In the genomic region with DNA sequence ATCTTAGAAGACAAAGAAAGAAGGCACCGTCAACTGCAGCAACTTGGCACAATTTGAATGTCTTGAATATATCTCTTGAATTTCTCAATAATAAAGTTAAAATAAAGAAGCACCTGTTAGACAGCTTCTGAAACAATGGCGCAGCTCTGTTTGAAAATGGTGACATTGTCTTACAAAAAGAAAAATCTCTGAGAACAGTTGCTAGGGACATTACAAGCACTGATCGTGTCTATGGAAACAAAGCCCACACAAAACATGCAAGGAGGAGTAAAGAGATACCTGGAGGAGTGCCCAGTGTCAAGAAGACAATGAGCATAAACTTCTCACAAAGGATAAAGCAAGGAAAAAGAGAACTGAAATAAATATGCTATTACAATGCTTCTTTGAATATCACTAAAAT, we compare ENCODE assay signal across 25 mouse cellular contexts.
DNase-seq lines count a peak whose midpoint lies in the region; ATAC-seq and TF ChIP-seq lines count a peak whose summit lies in the region.
"Had no signal": no experiment of that assay in that cellular context is flagged by ENCODE, and none has a peak within 500 bp of the region (broad histone marks: within the 10 kb centered on the region; RNA-seq: fewer than 3 reads in every experiment).

No protein-coding gene starts in this region.

- no peaks in the 10 kb centered on the region for H3K4me1 ChIP-seq in midbrain, embryonic 11.5 days (ENCODE audit: control insufficient read depth, insufficient read depth, low read length)
- H3K4me1 ChIP-seq in midbrain, postnatal 0 days (ENCODE audit: insufficient read depth, low read length), result no peaks in the 10 kb centered on the region
- H3K4me1 ChIP-seq: forebrain, embryonic 10.5 days; heart, embryonic 12.5 days; heart, embryonic 15.5 days; hindbrain, embryonic 10.5 days had no signal

- H3K36me3 ChIP-seq in midbrain, embryonic 11.5 days (ENCODE audit: control insufficient read depth, insufficient read depth, low read length), result no peaks in the 10 kb centered on the region
- no peaks in the 10 kb centered on the region for H3K36me3 ChIP-seq in midbrain, postnatal 0 days (ENCODE audit: insufficient read depth, low read length)
- H3K36me3 ChIP-seq: forebrain, embryonic 10.5 days; heart, embryonic 12.5 days; heart, embryonic 15.5 days; hindbrain, embryonic 10.5 days had no signal

- no peak overlapping the region for H3K9ac ChIP-seq in midbrain, embryonic 11.5 days (ENCODE audit: low read length)
- H3K9ac ChIP-seq in midbrain, postnatal 0 days (replicated peaks; ENCODE audit: low read length, poor library complexity, severe bottlenecking), result no peak overlapping the region
- H3K9ac ChIP-seq: heart, embryonic 12.5 days; heart, embryonic 15.5 days; hindbrain, embryonic 14.5 days had no signal

- H3K4me2 ChIP-seq in midbrain, embryonic 11.5 days, result no peak overlapping the region
- no peak overlapping the region for H3K4me2 ChIP-seq in midbrain, postnatal 0 days (ENCODE audit: low read depth, low read length, poor library complexity, severe bottlenecking)
- H3K4me2 ChIP-seq: heart, embryonic 12.5 days; heart, embryonic 15.5 days; hindbrain, embryonic 14.5 days had no signal

- H3K9me3 ChIP-seq in midbrain, embryonic 11.5 days (ENCODE audit: control insufficient read depth, low read length), result no peaks in the 10 kb centered on the region
- no peaks in the 10 kb centered on the region for H3K9me3 ChIP-seq in midbrain, postnatal 0 days (ENCODE audit: low read length)
- H3K9me3 ChIP-seq: forebrain, embryonic 10.5 days; heart, embryonic 12.5 days; heart, embryonic 15.5 days; hindbrain, embryonic 10.5 days had no signal

- 94% methylated on average over 3 of the region's 3 CpGs for WGBS in midbrain, embryonic 11.5 days
- 74% methylated on average over 3 of the region's 3 CpGs for WGBS in midbrain, postnatal 0 days

- peak; percentile 2 to 21 for DNase-seq in frontal cortex, adult 2 months (ENCODE audit: extremely low spot score in 1 of 2, low spot score in 1 of 2)
- no peak for DNase-seq in frontal cortex, postnatal 10 days (ENCODE audit: low spot score in 2 of 2)
- peak; percentile 2 for DNase-seq in layer of hippocampus, adult 9-11 months
- no peak for DNase-seq in layer of hippocampus, adult 9-10 months (ENCODE audit: low spot score)
- DNase-seq in midbrain, embryonic 11.5 days (ENCODE audit: low spot score, missing footprints), result peak; percentile 33
- no peak for DNase-seq in midbrain, postnatal 0 days (ENCODE audit: low spot score)
- peak; percentile 6 for DNase-seq in brain, embryonic 14.5 days (ENCODE audit: low read depth)
- DNase-seq in ovary, postnatal 36 days (ENCODE audit: low spot score), result no peak
- DNase-seq: adrenal gland, adult 2 months; adrenal gland, postnatal 14 days; B cell, adult 2 months; cerebellum, adult 18-20 months; cerebellum, adult 9-10 months; cerebellum, postnatal 14 days; gastrocnemius, adult 2 months; gastrocnemius, postnatal 14 days; heart, adult 11 months; heart, postnatal 10 days; heart, postnatal 36 days had no signal

- no peak for TF ChIP-seq POLR2A in brain, embryonic 14.5 days (IDR thresholded peaks at IDR 0.05; ENCODE audit: borderline replicate concordance, extremely low read depth, insufficient read depth, insufficient read length, poor library complexity, severe bottlenecking)

- H3K27ac ChIP-seq in midbrain, embryonic 11.5 days (ENCODE audit: low read depth, low read length), result no peak overlapping the region
- no peak overlapping the region for H3K27ac ChIP-seq in midbrain, postnatal 0 days (ENCODE audit: low read depth, low read length)
- H3K27ac ChIP-seq: forebrain, embryonic 10.5 days; gastrocnemius, adult 2 months; heart, embryonic 15.5 days; hindbrain, embryonic 10.5 days; hindbrain, embryonic 14.5 days had no signal

- no peak for ATAC-seq in midbrain, embryonic 11.5 days (ENCODE audit: low FRiP score)
- no peak for ATAC-seq in midbrain, postnatal 0 days (ENCODE audit: low FRiP score)
- ATAC-seq: forebrain, embryonic 14.5 days had no signal

- H3K27me3 ChIP-seq in midbrain, embryonic 11.5 days (ENCODE audit: control insufficient read depth, insufficient read depth, low read length), result no peaks in the 10 kb centered on the region
- H3K27me3 ChIP-seq in midbrain, postnatal 0 days (ENCODE audit: insufficient read depth, low read length), result no peaks in the 10 kb centered on the region
- H3K27me3 ChIP-seq: heart, embryonic 12.5 days; heart, embryonic 15.5 days had no signal

- H3K4me3 ChIP-seq in midbrain, embryonic 11.5 days (ENCODE audit: low read depth, low read length), result no peak overlapping the region
- H3K4me3 ChIP-seq in midbrain, postnatal 0 days (ENCODE audit: low read depth, low read length), result no peak overlapping the region
- H3K4me3 ChIP-seq: forebrain, embryonic 10.5 days; gastrocnemius, adult 2 months; heart, embryonic 12.5 days; heart, embryonic 15.5 days; hindbrain, embryonic 10.5 days had no signal

- TF ChIP-seq CTCF in midbrain, postnatal 0 days (IDR thresholded peaks at IDR 0.05), result no peak
- no peak for TF ChIP-seq CTCF in brain, embryonic 14.5 days (IDR thresholded peaks at IDR 0.05; ENCODE audit: borderline replicate concordance, extremely low read depth, insufficient read depth, insufficient read length)

Comparison
In these comparisons a context has a peak if more than half of its experiments do, and no peak if none do; other contexts are left out.
1. DNase-seq: peak in frontal cortex, adult 2 months (2 of 2), layer of hippocampus, adult 9-11 months (single experiment), midbrain, embryonic 11.5 days (single experiment) and brain, embryonic 14.5 days (single experiment); none in frontal cortex, postnatal 10 days (0 of 2), layer of hippocampus, adult 9-10 months (single experiment), midbrain, postnatal 0 days (single experiment) and ovary, postnatal 36 days (single experiment).